Mouse (Mus musculus): Measurements from ENCODE around the gene Cd1d1. TPM values are rescaled to one million over a fixed set of nuclear protein-coding genes. Genes with fewer than 3 reads are reported as not detected.
A peak's percentile ranks its signal among the peaks of the same experiment; 100 is the strongest.
"Not testable (repeated sequence)": the region's sequence is repeated elsewhere in the genome, so short reads cannot be mapped to it uniquely, and the experiment has no call there.

Gene Cd1d1
- 18.3 and 19.4 TPM in 2 replicates for polyA plus RNA-seq (2012; rRNA removed)

DNA sequence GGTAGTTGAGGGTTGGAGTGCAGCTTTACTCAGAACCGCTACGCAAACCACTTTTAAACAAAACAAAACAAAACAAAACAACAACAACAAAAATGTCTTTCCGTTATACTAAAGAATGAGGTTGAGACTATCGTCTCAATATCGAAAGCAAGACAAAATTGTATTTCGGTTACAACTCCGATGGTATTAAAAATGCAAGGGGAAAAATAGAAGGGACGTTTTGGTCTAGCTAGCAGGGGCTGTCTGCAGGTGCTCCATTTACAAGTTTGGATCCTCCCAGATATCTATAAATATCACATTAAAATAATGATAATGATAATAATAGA is at the start of gene Cd1d1:
TSS of gene Cd1d1 (minus strand) at position 27 of the 326 bp plus-strand sequence.
- Histone ChIP-seq H3K4me1 (ENCODE audit: control insufficient read depth, insufficient read depth, low read length) (no peaks in the 10 kb centered on the region), H3K4me3 (replicated peaks; ENCODE audit: extremely low read depth, low read depth, low read length) (peak within 1 kb of the TSS; percentile 79)
- no peak for DNase-seq
- TF ChIP-seq CTCF (IDR thresholded peaks at IDR 0.05; ENCODE audit: insufficient read depth, low read length), result no peak
- 5% methylated on average over 8 of the region's 8 CpGs for WGBS

DNA sequence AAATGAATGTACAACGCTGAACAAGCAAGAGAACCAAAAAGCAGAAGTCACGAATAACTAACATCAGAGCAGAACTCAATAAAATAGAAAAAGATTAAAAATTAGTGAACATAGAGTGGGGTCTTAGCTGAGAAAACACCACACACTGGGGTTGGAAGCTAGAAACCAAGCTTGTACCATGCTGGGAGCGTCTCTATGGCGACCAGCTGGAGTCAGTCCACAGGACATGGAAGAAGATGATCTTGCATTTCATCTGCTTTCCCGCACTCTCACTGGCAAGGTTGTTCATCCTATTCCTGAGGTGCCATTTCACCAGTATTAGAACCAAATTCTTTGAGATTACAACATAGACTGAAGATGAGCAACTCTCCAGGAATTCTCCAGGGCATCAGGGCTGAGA is 48.6 kb upstream of the Cd1d1 start:
- no peak for DNase-seq
- WGBS, result 90% methylated on average over 5 of the region's 5 CpGs
- Histone ChIP-seq H3K4me1 (ENCODE audit: control insufficient read depth, insufficient read depth, low read length) (no peaks in the 10 kb centered on the region), H3K4me3 (replicated peaks; ENCODE audit: extremely low read depth, low read depth, low read length) (no peak overlapping the region)
- TF ChIP-seq POLR2A (IDR thresholded peaks at IDR 0.05; ENCODE audit: borderline replicate concordance, extremely low read depth, low read depth, low read length) (no peak), CTCF (IDR thresholded peaks at IDR 0.05; ENCODE audit: insufficient read depth, low read length) (no peak)

DNA sequence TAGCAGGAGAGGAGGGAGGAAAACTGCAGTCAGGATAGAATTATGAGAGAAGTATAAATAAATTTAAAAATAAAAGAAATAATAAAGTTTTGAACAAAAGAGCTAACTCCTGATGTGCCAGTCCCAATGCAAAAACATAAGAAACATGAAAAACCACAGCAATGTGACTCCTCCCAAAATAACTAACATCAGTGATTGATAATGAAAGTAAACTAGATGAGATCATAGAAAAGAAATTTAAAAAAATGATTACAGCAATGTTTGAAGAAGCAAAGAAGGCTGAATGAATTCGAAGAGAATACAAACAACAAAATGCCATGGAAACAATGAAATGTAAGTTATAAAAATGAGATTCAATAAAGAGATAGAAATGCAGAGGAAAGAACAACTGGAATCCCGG is 42.5 kb upstream of the Cd1d1 start:
- DNase-seq, result no peak
- WGBS, result 55% methylated on average over 2 of the region's 2 CpGs
- no peak for TF ChIP-seq POLR2A (IDR thresholded peaks at IDR 0.05; ENCODE audit: borderline replicate concordance, extremely low read depth, low read depth, low read length)
- TF ChIP-seq CTCF (IDR thresholded peaks at IDR 0.05; ENCODE audit: insufficient read depth, low read length), result no peak
- no peak overlapping the region for H3K4me3 ChIP-seq (replicated peaks; ENCODE audit: extremely low read depth, low read depth, low read length)
- H3K4me1 ChIP-seq (ENCODE audit: control insufficient read depth, insufficient read depth, low read length), result no peaks in the 10 kb centered on the region

DNA sequence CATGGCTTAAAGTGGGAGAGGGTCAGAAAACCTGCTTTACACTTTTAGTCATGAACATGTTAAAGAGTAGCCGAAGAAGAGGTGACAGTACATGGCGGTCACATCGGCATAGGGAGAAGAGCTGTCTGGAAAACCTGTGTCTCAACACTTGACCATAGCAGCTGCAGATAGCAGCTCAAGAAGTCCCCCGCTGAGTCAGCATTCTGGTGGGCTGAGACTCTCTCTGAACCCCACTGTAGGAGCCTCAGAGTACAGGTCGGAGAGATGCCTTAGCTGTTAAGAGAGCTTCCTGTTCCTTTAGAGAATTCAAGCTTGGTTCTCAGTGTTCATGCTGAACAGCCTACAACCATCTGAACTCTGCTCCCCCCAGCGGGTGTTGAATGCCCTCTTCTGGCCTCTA is 39.3 kb upstream of the Cd1d1 start:
- DNase-seq, result no peak
- no peak overlapping the region for H3K4me3 ChIP-seq (replicated peaks; ENCODE audit: extremely low read depth, low read depth, low read length)
- TF ChIP-seq POLR2A (IDR thresholded peaks at IDR 0.05; ENCODE audit: borderline replicate concordance, extremely low read depth, low read depth, low read length) (no peak), CTCF (IDR thresholded peaks at IDR 0.05; ENCODE audit: insufficient read depth, low read length) (no peak)
- H3K4me1 ChIP-seq (ENCODE audit: control insufficient read depth, insufficient read depth, low read length), result no peaks in the 10 kb centered on the region
- 78% methylated on average over 6 of the region's 6 CpGs for WGBS

DNA sequence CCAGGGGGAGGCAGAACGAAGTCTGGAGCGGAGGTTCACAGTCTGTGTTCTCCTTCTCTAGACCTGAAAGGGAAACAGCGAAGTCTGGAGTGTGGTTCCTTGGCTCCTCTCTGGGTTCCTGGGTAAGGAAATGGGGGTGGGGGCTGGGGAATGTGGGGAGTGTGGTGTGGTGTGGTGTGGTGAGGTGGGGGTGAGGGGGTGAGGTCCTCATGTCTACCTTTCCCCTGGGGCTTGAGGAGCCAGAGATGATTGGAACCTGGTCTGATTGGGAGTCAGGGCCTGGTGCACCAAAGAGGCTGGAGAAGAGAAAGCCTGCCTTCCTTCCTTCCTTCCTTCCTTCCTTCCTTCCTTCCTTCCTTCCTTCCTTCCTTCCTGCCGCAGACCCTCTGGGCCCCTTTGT is 34.8 kb upstream of the Cd1d1 start:
- no peak for DNase-seq
- Histone ChIP-seq H3K4me3 (replicated peaks; ENCODE audit: extremely low read depth, low read depth, low read length) (no peak overlapping the region), H3K4me1 (ENCODE audit: control insufficient read depth, insufficient read depth, low read length) (no peaks in the 10 kb centered on the region)
- 82% methylated on average over 4 of the region's 4 CpGs for WGBS
- TF ChIP-seq CTCF (IDR thresholded peaks at IDR 0.05; ENCODE audit: insufficient read depth, low read length) (no peak), POLR2A (IDR thresholded peaks at IDR 0.05; ENCODE audit: borderline replicate concordance, extremely low read depth, low read depth, low read length) (no peak)

DNA sequence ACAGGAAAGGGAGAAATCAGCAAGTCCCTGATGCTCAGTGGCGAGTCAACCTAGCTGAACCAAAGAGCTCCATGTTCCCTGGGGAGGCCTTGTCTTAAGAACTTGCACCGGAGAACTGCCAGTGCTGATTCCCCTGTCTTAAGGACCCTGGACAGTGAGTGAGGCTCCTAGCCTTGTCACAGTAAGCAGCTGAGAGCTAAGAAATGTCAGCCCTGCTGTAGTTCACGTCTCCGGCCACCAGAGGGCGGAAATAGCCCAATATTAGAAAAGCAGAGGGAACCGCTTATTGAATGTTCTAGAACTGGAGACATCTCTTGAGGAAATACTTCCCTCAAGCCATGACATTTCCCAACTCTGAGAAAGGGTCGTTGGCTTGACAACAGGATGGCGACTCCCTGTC is 34.1 kb upstream of the Cd1d1 start:
- 12% methylated on average over 8 of the region's 8 CpGs for WGBS
- Histone ChIP-seq H3K4me3 (replicated peaks; ENCODE audit: extremely low read depth, low read depth, low read length) (no peak overlapping the region), H3K4me1 (ENCODE audit: control insufficient read depth, insufficient read depth, low read length) (no peaks in the 10 kb centered on the region)
- DNase-seq, result peak; percentile 70
- TF ChIP-seq POLR2A (IDR thresholded peaks at IDR 0.05; ENCODE audit: borderline replicate concordance, extremely low read depth, low read depth, low read length) (no peak), CTCF (IDR thresholded peaks at IDR 0.05; ENCODE audit: insufficient read depth, low read length) (peak; percentile 92)

DNA sequence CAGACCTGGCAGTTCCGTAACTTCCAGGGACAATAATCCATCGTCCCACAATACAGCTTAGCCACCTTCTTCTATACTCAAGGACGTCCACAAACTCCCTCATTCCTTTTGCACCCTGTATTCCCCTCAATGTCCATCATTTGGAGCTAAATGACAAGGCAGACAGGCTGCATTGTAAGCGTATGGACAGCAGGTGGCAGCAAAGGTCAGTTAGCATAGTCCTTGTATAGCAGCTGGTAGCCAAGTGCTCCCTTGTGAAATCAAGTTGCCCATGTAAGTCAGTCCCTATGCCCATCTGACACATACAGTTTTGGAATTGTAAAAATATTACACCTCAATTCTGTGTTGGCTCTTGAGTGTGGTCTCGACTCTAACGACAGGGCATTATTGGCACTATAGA is 31.6 kb upstream of the Cd1d1 start:
- TF ChIP-seq POLR2A (IDR thresholded peaks at IDR 0.05; ENCODE audit: borderline replicate concordance, extremely low read depth, low read depth, low read length), result no peak
- peak; percentile 79 for TF ChIP-seq CTCF (IDR thresholded peaks at IDR 0.05; ENCODE audit: insufficient read depth, low read length)
- DNase-seq, result peak; percentile 43
- Histone ChIP-seq H3K4me3 (replicated peaks; ENCODE audit: extremely low read depth, low read depth, low read length) (no peak overlapping the region), H3K4me1 (ENCODE audit: control insufficient read depth, insufficient read depth, low read length) (no peaks in the 10 kb centered on the region)
- whole genome bisulfite sequencing, result 24% methylated on average over 6 of the region's 6 CpGs

DNA sequence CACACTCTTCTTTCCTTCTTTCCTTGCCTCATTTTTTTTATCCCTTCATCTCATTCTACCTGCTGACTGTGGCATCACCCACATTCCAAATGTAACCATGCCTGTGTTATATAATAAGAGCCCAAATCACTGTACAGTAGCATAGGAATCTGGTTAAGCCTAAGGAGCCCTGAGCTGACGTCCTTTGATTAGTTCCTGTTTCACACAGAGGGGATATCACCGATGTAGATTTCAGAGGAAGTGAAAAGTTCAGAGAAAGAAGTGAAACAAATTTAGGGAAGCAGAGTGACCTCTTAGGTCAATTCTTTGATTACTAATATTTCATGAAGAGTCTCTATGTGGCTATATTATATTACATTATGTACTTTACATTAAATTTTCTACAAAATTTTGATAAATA is 18.5 kb upstream of the Cd1d1 start:
- WGBS, result 43% methylated on average over 2 of the region's 2 CpGs
- DNase-seq, result no peak
- Histone ChIP-seq H3K4me3 (replicated peaks; ENCODE audit: extremely low read depth, low read depth, low read length) (no peak overlapping the region), H3K4me1 (ENCODE audit: control insufficient read depth, insufficient read depth, low read length) (no peaks in the 10 kb centered on the region)
- TF ChIP-seq CTCF (IDR thresholded peaks at IDR 0.05; ENCODE audit: insufficient read depth, low read length) (no peak), POLR2A (IDR thresholded peaks at IDR 0.05; ENCODE audit: borderline replicate concordance, extremely low read depth, low read depth, low read length) (no peak)

DNA sequence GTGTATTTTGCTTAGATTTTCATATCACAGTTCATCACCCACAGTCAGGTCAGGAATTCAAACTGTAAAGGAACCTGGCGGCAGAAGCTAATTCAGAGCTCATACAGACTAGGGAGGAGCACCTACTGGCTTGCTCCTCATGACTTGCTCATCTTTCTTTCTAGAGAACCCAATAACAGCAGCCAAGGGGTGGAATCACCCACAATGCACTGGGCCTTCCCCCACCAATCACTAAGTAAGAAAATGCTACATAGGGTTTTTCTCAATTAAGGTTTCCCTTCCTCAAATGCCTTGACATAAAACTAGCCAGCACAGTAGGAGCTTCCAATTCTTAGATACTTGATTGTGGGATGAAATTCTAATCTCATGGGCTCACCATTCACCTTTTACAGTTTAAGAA is 17.8 kb upstream of the Cd1d1 start:
- Histone ChIP-seq H3K4me3 (replicated peaks; ENCODE audit: extremely low read depth, low read depth, low read length) (no peak overlapping the region), H3K4me1 (ENCODE audit: control insufficient read depth, insufficient read depth, low read length) (no peaks in the 10 kb centered on the region)
- 78% methylated on average over 1 of the region's 1 CpGs for WGBS
- TF ChIP-seq POLR2A (IDR thresholded peaks at IDR 0.05; ENCODE audit: borderline replicate concordance, extremely low read depth, low read depth, low read length) (no peak), CTCF (IDR thresholded peaks at IDR 0.05; ENCODE audit: insufficient read depth, low read length) (no peak)
- no peak for DNase-seq

DNA sequence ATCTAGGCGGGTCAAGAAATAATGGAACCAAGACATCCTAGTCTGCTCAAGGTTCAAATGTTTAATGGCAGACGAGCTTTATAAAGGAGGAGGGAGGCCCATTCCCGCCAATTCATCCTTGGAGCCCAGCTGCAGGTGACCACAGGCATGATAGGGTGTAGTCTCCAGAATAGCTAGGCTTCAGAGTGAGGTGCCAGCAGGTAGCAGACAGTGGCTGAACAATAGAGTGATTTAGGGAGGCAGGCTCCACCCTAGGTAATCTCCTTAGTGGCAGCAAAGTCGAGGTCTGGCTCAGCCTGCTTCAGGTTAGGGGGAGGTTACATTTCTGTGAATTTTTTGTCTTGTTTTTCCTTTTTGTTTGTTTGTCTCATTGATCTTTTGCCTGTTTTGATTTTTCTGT is 16.7 kb upstream of the Cd1d1 start:
- TF ChIP-seq POLR2A (IDR thresholded peaks at IDR 0.05; ENCODE audit: borderline replicate concordance, extremely low read depth, low read depth, low read length) (no peak), CTCF (IDR thresholded peaks at IDR 0.05; ENCODE audit: insufficient read depth, low read length) (no peak)
- H3K4me3 ChIP-seq (replicated peaks; ENCODE audit: extremely low read depth, low read depth, low read length), result no peak overlapping the region
- WGBS, result 58% methylated on average over 4 of the region's 4 CpGs
- no peaks in the 10 kb centered on the region for H3K4me1 ChIP-seq (ENCODE audit: control insufficient read depth, insufficient read depth, low read length)
- no peak for DNase-seq

DNA sequence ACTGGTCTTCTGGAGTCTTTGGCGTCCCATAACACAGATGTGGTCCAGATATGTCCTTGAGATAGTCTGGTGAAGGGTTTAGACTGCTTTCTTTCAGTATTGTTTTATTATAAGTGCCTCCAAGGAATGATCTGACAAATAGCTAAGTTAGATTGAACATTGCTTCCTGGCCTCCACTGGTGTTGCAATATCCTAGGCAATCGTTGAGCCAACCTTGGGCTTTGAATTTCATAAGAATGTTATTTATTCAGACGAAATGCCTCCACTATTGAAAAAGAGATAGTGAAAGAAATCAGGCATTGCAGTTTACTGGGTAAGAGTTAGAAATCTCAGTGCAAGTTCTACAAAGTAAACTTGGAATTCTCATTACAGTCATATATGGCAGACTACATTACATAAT is 13.2 kb upstream of the Cd1d1 start:
- 72% methylated on average over 3 of the region's 3 CpGs for WGBS

DNA sequence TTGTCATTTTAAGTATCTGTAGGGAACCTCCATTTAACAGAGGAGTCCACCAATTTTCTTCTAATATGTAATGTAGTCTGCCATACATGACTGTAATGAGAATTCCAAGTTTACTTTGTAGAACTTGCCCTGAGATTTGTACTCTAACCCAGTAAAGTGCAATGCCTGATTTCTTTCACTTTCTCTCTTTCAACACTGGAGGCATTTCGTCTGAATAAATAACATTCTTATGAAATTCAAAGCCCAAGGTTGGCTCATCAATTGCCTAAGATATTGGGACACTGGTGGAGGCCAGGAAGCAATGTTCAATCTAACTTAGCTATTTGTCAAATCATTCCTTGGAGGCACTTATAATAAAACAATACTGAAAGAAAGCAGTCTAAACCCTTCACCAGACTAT is 9.0 kb upstream of the Cd1d1 start:
- not testable (repeated sequence) for DNase-seq; H3K4me3 ChIP-seq (replicated peaks; ENCODE audit: extremely low read depth, low read depth, low read length); H3K4me1 ChIP-seq (ENCODE audit: control insufficient read depth, insufficient read depth, low read length)
- WGBS, result 55% methylated on average over 1 of the region's 1 CpGs

More for the DNA sequence above, 13.2 kb upstream of the Cd1d1 start:
- not testable (repeated sequence) for H3K4me1 ChIP-seq (ENCODE audit: control insufficient read depth, insufficient read depth, low read length); H3K4me3 ChIP-seq (replicated peaks; ENCODE audit: extremely low read depth, low read depth, low read length); DNase-seq
